Mouse (Mus musculus) heart, embryonic 14.5 days (tissue): ENCODE results near the gene Mnd1. TPM values are rescaled to one million over a fixed set of nuclear protein-coding genes. Genes with fewer than 3 reads are reported as not detected.

Experiments used
- ATAC-seq: fragments of 200-750 bp; cut with Nextera tagmentation; 2 replicates; pipeline ENCODE4 v1.8.0; 2017; ENCODE audit warnings: low read depth, moderate TSS enrichment; ENCODE audit not compliant: insufficient number of reproducible peaks, insufficient read depth, low FRiP score
- H3K27ac ChIP-seq, 2 experiments: fragments of 200-500 bp in 1 of 2; fragments of 300-500 bp in 1 of 2; sonication (generic) in 1 of 2; replicated peaks in 1 of 2; 2 replicates each; pipeline ENCODE4 v1.5.1; 2012 to 2014; ENCODE audit warnings: low read depth in 2 of 2, low read length in 2 of 2, control low read depth in 1 of 2, mild to moderate bottlenecking in 1 of 2, mixed read lengths in 1 of 2; ENCODE audit not compliant: control insufficient read depth in 1 of 2, insufficient read depth in 1 of 2
- H3K27me3 ChIP-seq: fragments of 300-500 bp; sonication (generic); 2 replicates; pipeline ENCODE4 v1.6.1; 2014; ENCODE audit warnings: mild to moderate bottlenecking, low read length, control low read depth; ENCODE audit not compliant: control insufficient read depth, insufficient read depth
- H3K36me3 ChIP-seq: fragments of 300-500 bp; sonication (generic); 2 replicates; pipeline ENCODE4 v1.6.1; 2014; ENCODE audit warnings: mild to moderate bottlenecking, control low read depth, low read length, mixed read lengths; ENCODE audit not compliant: control insufficient read depth, insufficient read depth
- H3K4me1 ChIP-seq, 2 experiments: fragments of 200-500 bp in 1 of 2; fragments of 300-500 bp in 1 of 2; sonication (generic) in 1 of 2; 2 replicates each; pipeline ENCODE4 v1.6.1; 2012 to 2014; ENCODE audit warnings: low read length in 2 of 2, control low read depth in 1 of 2, mixed read lengths in 1 of 2; ENCODE audit not compliant: control insufficient read depth in 2 of 2, insufficient read depth in 2 of 2
- H3K4me2 ChIP-seq: fragments of 300-500 bp; sonication (generic); 2 replicates; pipeline ENCODE4 v1.6.1; 2014; ENCODE audit warnings: mild to moderate bottlenecking, low read length
- H3K4me3 ChIP-seq, 2 experiments: fragments of 200-500 bp in 1 of 2; fragments of 300-500 bp in 1 of 2; sonication (generic) in 1 of 2; 2 replicates each; pipeline ENCODE4 v1.5.1; 2012 to 2014; ENCODE audit warnings: low read length in 2 of 2, mild to moderate bottlenecking in 2 of 2, control low read depth in 1 of 2, low read depth in 1 of 2, moderate library complexity in 1 of 2; ENCODE audit not compliant: control insufficient read depth in 1 of 2, insufficient read depth in 1 of 2
- H3K9ac ChIP-seq: fragments of 300-500 bp; sonication (generic); 2 replicates; pipeline ENCODE4 v1.6.1; 2014; ENCODE audit warnings: mild to moderate bottlenecking, low read length
- H3K9me3 ChIP-seq: fragments of 300-500 bp; sonication (generic); 2 replicates; pipeline ENCODE4 v1.6.1; 2016; ENCODE audit warnings: low read length, control low read depth; ENCODE audit not compliant: control insufficient read depth
- WGBS: fragments of 180-500 bp; shearing (Covaris S2); extraction: QIAGEN DNeasy Blood & Tissue Kit; methylation state at CpG from one replicate; pipeline ENCODE4 v1.1.7; 2014; 5-methylcytosine and 5-hydroxymethylcytosine counted together
- polyA plus RNA-seq: library from polyadenylated mRNA; unstranded; fragments of >200 nt; fragmentation: Nextera tagmentation; extraction: Ambion mirVana; gene quantifications from 2 replicates; pipeline ENCODE4 v1.2.1, GENCODE M21; 2014

Gene Mnd1
- polyA plus RNA-seq, 1 experiment from 2014 or later = 10.2 TPM

DNA sequence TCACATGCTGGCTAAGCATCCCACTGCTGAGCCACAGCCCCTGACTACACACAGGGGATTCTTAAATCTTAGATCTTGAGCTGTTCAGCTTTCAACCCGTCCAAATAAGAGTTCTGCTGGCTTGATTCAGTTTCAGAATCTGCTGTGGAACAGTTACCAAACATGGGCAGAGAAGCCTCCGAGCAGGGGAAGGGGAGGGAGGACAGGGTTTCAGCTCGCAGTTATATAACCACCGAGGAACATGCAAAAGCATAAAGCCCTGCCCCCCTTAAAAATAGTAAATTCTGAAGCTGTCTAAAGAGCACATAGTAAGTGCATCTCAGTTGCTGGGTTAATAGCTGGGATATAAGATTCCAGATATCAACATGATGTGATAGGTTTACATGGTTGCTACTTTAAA lies 80.1 kb downstream of the Mnd1 start:
- ATAC-seq = no peak
- no peak overlapping the region for H3K4me2 ChIP-seq
- no peak overlapping the region for H3K27ac ChIP-seq
- no peak overlapping the region for H3K9ac ChIP-seq
- no peaks in the 10 kb centered on the region for H3K27me3 ChIP-seq
- WGBS = 60% methylated on average over 4 of the region's 4 CpGs
- no peak overlapping the region for H3K4me3 ChIP-seq
- no peaks in the 10 kb centered on the region for H3K36me3 ChIP-seq
- H3K4me1 ChIP-seq = peaks cover 7 to 12% of the 10 kb centered on the region in 2 experiments
- H3K9me3 ChIP-seq = 0 out of 2 replicates have a peak, but pooled peaks cover 4% of the 10 kb centered on the region

DNA sequence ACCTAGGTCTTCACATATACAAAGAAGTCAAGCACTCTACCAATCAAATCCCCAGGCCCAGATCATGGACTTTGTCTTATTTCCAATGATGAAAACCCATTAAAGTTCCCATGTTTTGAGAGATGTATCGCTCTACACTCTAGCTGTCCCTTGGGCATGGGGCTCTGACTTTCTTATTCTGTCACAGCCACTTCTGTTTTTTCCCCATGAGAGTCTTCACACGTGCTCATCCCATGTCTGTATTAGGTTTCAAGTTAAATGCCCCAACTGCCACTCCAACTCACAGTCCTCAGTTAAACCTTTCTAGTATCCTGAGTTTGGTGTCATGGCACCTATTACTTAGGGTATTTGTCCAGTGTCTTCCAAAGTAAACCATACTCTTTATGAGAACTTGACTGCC lies 80.8 kb downstream of the Mnd1 start:
- WGBS = 80% methylated on average over 2 of the region's 2 CpGs
- H3K36me3 ChIP-seq = no peaks in the 10 kb centered on the region
- no peak overlapping the region for H3K4me3 ChIP-seq
- no peak overlapping the region for H3K9ac ChIP-seq
- H3K4me1 ChIP-seq = peaks cover 7 to 12% of the 10 kb centered on the region in 2 experiments
- ATAC-seq = no peak
- H3K4me2 ChIP-seq = no peak overlapping the region
- no peaks in the 10 kb centered on the region for H3K27me3 ChIP-seq
- H3K9me3 ChIP-seq = 0 out of 2 replicates have a peak, but pooled peaks cover 4% of the 10 kb centered on the region
- H3K27ac ChIP-seq = no peak overlapping the region

DNA sequence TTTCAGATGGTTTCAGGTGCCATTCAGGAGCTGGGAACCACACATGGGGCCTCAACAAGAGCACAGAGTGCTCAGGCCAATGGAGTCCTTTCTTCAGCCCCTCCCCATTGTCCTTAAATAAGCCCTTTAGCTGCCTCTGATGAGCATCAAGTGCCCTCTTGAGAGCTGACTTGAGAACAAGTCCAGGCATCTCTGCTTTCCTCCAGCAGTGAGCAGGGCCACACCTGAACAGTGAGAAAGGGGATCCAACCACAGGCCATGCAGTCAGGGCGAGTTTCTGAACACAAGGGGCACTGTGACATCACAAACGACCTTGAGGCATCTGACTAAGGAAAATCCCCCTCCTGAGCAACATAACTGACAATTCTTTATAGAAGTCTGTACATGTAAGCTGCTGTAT lies 83.9 kb downstream of the Mnd1 start:
- no peak for ATAC-seq
- Histone ChIP-seq H3K27me3 (no peaks in the 10 kb centered on the region), H3K9me3 (no peaks in the 10 kb centered on the region), H3K9ac (no peak overlapping the region), H3K4me3 (no peak overlapping the region), H3K27ac (no peak overlapping the region), H3K4me1 (no peaks in the 10 kb centered on the region), H3K4me2 (no peak overlapping the region), H3K36me3 (no peaks in the 10 kb centered on the region)
- 17% methylated on average over 2 of the region's 2 CpGs for WGBS

DNA sequence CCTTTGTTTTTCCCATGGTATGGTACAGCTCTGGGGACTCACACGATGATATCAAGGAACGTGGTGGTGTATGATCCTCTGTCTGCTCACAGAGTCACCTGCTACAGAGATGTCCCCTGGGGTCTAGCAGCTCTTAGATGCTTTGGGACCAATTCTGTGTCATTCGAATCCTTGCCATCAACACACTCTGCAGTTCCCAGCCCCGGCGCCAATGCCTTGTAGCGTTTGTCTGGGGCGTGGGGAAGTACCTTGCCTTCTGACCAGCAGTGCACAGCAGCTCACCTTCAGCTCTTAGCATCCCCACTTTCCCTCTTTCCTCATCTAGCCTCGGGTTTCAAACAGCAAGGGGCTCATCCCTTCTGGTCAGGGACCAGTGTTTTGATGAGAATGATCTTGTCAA lies 84.8 kb downstream of the Mnd1 start:
- WGBS = 86% methylated on average over 8 of the region's 8 CpGs
- no peak for ATAC-seq
- H3K27ac ChIP-seq = no peak overlapping the region

DNA sequence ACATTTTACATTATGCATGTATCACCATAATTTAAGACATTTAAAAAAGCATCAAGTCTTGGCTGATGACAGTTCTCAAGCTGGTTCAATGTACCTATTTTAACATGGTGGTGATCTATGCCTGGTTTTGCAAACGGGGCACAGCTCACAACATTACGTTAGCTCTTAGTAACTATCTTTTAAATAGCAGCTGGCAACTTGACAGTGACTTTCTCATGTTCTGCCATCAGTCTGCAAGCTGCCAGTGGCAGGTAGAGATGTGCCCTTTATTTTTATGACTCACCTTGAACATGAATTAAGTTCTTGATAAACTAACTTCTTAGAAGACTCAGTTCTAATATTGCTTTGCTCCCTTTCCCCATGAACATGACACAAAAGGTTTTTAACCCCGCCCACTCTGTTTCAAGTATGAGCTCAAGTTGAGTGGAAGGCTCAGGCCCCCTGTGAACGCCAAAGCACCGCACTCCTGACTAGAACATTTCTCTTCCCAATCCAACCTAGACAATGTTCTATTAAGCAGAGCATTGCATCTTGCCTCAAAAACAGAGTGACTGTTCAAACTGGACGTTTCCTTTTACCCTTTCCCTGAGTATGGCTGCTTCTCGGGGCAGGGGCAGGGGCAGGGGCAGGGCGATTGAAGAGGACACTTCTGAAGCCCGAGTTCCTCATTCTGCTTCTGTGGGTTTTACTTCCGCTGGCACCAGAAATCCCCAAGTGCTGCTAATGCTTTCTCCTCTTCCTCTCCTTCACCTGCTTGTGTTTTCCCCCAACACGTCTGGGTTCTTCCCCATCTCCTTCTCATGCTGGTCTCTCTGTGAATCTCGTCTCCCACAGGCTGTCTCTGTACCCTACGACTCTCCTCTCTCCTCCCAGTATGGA lies 86.5 kb downstream of the Mnd1 start:
- Histone ChIP-seq H3K27ac (no peak overlapping the region), H3K9me3 (no peaks in the 10 kb centered on the region), H3K36me3 (no peaks in the 10 kb centered on the region), H3K4me2 (no peak overlapping the region), H3K9ac (no peak overlapping the region), H3K4me3 (no peak overlapping the region), H3K4me1 (no peaks in the 10 kb centered on the region), H3K27me3 (no peaks in the 10 kb centered on the region)
- WGBS = 76% methylated on average over 13 of the region's 13 CpGs
- ATAC-seq = no peak

More for the DNA sequence above, 84.8 kb downstream of the Mnd1 start:
- H3K9me3 ChIP-seq = no peaks in the 10 kb centered on the region
- H3K4me1 ChIP-seq = no peaks in the 10 kb centered on the region
- no peak overlapping the region for H3K4me2 ChIP-seq
- H3K4me3 ChIP-seq = no peak overlapping the region
- H3K27me3 ChIP-seq = no peaks in the 10 kb centered on the region
- no peaks in the 10 kb centered on the region for H3K36me3 ChIP-seq
- H3K9ac ChIP-seq = no peak overlapping the region

DNA sequence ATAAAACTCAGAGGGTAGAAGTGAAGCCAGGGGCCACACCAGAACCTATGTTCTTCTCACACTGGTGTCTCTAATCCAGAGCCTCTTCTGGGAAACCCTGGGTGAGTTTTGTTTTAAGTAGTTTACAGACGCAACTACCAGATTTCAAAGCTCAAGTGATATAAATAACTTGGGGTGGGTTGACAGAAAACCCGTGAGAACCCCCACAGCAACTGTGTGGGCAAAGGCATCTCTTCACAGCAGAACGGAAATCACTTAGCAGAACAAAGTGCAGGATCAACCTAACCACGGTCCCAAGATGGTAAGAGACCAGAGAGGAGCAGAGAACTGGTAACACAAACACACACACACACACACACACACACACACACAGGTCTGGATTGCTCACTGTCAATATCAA lies 89.8 kb downstream of the Mnd1 start:
- no peaks in the 10 kb centered on the region for H3K27me3 ChIP-seq
- H3K27ac ChIP-seq = no peak overlapping the region
- ATAC-seq = no peak
- H3K4me2 ChIP-seq = no peak overlapping the region
- WGBS = 57% methylated on average over 4 of the region's 4 CpGs
- no peak overlapping the region for H3K4me3 ChIP-seq
- no peaks in the 10 kb centered on the region for H3K9me3 ChIP-seq
- H3K9ac ChIP-seq = no peak overlapping the region
- H3K4me1 ChIP-seq = peaks cover 8 to 10% of the 10 kb centered on the region in 2 experiments
- no peaks in the 10 kb centered on the region for H3K36me3 ChIP-seq

DNA sequence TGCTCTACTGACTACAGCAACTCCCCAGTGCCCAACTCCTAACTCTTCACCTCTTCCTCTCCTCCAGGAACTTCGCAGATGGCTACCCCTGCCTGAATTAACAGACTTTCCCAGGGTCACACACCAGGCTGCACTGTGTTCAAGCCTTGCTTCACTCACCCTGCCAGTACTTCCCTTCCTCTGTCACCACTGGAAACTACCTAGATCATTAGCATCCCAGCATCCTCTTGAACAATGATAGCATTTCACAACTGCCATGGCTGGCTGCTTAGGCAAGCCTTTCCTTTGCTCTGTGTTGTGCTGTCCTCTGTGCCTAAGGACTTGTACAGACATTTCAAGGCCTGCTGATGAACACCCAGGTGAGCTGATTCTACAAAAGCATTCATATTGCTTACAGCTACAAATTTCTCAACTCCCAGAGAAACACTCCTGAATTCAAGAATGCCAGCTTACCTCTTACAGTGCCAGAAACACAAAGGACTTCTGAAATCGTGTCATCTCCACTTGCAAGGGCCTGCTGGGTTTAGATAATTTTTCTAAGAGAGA lies 92.1 kb downstream of the Mnd1 start:
- Histone ChIP-seq H3K27ac (no peak overlapping the region), H3K36me3 (no peaks in the 10 kb centered on the region), H3K4me1 (peaks cover 14 to 24% of the 10 kb centered on the region in 2 experiments), H3K27me3 (no peaks in the 10 kb centered on the region), H3K9ac (no peak overlapping the region), H3K4me3 (no peak overlapping the region), H3K9me3 (no peaks in the 10 kb centered on the region), H3K4me2 (no peak overlapping the region)
- 83% methylated on average over 2 of the region's 2 CpGs for WGBS
- ATAC-seq = no peak
